Mouse (Mus musculus) erythroblast, adult 5-6 weeks (primary cell): Measurements from ENCODE around the gene Pank1. TPM values are rescaled to one million over a fixed set of nuclear protein-coding genes. Genes with fewer than 3 reads are reported as not detected.

Source experiments
- ATAC-seq: replicated peaks from 2 replicates; pipeline ENCODE4 v1.8.0; 2016; ENCODE audit warnings: moderate number of reproducible peaks, mild to moderate bottlenecking, moderate TSS enrichment, inconsistent platforms; ENCODE audit not compliant: poor library complexity, low FRiP score, severe bottlenecking
- total RNA-seq, 2 experiments: library from RNA; stranded (forward) in 1 of 2; stranded (reverse) in 1 of 2; fragments of 150-400 nt in 1 of 2; fragments of 200-764, 138-1000 nt in 1 of 2; gene quantifications; 2 replicates each; pipeline versions ENCODE4 v1.2.3 to v1.2.4; 2015 to 2017; ENCODE audit warnings: low replicate concordance in 2 of 2

Pank1 gene
- total RNA-seq (2015; ENCODE audit: low replicate concordance) (0.84 and 1.5 TPM in 2 replicates), total RNA-seq (2017; ENCODE audit: low replicate concordance) (1.1 and 1.4 TPM in 2 replicates)

DNA sequence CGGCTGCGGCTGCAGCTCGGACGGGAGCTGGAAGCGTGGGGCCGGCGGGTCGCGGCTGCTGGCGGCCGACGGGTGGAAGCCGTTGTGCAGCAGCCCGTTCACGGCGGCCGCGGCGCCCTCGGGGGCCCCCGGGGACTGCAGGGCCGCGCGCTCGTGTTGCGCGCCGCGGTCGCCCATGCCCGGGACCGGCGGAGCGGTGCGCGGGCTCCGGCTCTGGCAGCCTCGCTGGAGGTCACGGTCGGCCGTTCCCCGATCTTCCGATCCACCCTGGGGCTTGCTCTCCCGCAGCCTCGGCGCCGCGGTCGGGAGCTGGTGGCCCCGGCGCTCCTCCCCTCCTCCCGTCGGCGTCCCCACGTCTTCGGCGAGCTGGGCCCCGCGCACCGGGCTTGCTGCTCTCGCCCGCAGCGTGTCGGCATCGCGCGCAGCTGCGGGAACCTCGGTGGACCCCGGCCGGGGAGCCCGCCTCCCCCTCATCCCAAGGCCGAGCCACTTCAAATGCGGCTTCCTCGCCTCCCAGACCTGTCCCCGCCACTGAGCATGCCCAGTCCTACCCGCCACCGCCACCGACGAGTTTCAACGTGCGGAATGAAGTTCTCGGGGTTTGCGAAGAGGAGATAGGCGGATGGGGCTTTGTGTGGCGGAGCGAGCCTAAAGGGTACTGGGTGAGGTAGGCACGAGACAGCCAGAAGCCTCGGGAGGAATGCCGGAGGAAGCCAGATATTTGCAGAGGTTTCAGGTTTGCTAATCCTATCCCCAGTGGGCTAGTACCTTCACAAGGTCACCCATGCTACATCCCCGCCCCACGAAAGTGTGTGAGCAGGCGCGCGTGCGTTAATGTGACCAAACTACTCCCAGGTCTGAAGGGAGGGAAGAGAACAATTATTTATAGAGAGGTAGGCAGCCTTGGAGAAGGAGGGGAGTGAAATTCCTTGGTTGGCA lies at the start of gene Pank1:
TSS of gene Pank1 (minus strand) at position 853 of the 939 bp plus-strand sequence.
- ATAC-seq, result no peak

DNA sequence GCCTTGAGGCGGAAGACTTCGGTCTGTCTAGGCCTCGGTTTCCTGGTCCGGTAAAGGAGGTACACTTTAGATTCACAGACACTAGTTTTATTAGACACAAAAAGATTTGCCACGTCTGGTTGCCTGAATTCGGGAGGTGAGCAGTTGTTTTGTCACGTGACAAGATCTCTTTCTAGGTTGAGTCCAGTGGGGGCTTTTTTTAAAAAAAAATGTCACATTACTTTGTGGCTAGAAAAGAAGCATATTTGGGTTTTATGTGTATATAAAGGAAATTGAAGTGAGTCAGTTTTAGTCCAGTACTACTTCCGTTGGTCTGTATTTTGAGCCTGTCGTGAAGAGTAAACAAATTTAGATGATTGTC lies 43.3 kb upstream of the Pank1 start:
- ATAC-seq, result peak; percentile 42

DNA sequence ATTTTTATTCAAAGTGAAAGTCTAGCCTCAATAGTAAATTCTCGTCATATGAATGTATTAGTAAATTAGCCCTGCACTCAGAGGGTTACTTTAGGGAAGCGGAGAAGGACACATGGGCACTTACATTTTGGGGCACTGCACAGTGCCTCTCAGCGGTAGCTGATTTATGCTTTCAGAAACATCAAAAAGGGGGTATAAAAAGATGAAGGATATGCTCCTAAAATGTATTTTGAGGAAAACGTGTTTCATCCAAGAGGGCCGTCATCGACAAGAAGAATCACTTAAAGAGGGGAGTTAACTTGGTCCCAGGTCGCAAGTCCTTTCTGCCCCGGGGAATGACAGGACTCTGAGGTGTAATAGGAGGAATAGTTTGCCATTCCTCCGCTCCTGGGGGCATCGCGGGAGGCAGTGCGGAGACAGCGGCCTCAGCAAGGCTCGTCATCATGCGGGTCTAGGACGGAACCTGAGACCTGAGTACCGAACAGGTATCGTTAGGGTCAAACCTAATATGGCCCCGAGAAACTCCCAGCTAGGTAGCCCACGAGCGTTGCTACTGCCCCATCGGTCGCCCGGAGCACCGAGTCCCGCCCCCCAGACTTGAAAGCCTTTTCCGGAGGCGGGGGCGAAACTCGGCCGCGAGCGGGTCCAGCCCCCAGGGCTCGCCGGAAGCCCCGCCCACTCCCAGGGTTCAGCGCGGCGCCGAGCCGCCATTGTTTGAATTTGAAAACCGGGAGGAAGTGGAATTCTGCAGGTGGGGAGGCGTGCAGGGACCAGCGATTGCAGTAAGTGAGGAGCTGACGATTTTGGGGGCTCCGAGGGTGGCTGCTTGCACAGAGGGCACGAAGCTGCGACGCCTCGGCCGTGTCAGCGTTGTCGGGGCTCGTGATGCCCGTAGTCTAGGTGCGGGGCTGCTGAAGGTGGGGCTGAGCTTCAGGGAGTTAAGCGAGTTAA lies 42.7 kb upstream of the Pank1 start, which contains the start of gene Kif20b:
TSS of gene Kif20b (plus strand) at position 710 of the 951 bp plus-strand sequence.
- peak; percentile 97 for ATAC-seq

DNA sequence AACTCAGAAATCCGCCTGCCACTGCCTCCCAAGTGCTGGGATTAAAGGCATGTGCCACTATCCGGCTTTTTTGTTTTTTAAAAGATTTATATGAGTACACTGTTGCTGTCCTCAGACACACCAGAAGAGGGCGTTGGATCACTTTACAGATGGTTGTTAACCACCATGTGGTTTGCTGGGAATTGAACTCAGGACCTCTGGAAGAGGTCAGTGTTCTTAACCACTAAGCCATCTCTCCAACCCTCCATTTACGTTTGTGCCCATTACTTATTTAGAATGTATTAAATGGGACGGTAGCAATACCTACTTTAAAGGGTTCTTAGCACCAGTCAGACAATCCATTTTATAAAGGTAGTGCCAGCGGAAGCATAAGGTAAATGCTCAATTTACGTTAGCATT lies 42.0 kb upstream of the Pank1 start:
- peak; percentile 25; the same call in 1 of the 2 replicates for ATAC-seq

DNA sequence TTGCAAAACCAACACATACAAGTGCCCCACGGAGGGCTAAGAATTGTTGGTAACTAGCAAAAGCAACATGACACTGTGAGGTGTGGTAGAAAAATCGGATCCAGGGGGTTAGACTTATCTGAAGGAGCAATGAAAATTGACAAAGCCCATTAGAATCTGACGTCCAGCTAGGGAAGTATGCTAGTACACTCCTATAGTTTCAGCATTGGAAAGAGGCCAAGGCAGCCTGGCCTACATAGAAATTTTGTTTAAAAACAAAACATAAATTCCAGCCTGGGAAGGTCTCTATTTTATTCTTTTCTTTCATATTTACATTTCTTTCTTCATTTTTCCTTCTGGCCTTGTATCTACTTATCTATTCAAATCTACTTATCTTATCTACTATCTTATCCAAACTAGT lies 41.3 kb upstream of the Pank1 start:
- ATAC-seq, result no peak

DNA sequence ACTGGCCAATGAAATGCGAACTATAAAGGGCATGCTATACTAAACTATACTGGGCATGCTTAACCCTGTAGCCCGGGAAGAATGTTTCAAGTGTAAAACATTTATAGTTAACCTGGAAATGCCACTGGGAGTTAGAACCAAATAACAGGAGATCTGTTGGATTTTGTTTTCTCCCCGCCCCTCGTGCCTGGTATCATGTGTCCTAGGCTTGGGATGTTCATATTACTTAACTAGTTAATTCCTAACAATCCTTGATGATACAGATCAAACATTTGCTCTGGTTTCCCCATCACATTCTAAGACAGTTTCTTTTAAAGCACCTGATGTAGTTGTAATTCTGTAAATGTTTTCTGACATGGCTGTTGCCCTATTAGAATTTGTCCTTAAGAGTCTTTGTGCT lies 40.8 kb upstream of the Pank1 start:
- ATAC-seq, result no peak

DNA sequence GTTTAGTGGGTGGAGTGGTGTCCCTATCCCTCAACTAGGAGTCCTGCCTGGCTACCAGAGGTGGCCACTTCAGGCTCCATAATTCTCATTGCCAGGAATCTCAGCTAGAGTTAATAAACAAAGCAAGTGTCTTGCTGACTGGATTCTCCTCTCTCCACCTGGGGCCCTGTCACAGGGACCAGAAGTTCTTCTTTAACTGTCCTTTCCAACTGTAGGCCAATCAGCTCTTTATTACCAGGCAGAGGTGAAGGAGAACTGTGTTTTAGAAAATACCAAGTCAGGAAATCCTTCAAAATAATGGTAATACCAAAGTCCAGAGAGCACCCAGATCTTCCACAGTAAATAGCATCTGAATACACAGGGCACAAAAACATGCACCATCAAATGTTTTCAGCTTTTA lies 33.1 kb upstream of the Pank1 start:
- ATAC-seq, result no peak

DNA sequence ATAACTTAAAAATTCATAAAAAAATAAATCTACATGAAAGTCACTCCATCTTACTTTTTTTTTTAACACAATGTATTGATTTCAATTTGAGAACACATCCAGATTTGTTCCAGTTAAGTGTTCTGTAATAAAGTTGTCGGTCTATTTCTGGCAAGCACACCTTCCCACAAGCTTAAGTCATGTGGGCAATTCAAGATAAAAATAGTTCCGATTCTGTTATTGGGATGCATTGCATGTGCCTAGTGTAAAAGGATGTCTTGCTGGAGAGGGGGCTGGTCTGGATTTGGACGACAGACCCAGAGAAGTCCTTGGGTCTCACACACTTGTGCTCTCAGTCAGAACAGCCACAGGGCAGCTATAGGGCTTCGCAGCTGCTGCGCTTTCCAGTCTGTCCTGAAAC lies 27.5 kb upstream of the Pank1 start:
- no peak for ATAC-seq

DNA sequence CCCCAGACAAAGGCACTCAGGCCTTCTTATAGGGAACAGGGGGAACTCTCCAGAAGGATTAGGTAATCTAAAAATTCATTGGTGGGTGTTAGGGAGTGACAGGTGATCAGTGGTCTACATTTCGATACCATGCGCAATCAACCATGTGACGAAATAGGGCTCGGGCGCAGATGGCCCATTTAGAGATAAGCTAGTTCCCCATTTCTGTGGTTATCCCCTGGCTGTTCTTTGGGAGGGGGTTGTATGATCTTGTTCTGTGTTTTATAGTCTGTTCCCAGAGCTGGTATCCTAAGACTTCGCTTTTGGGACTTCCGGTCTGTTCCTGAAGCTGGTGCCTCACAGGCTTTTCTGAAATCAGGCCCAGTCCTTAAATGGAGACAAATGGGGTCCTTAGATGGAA lies 26.2 kb upstream of the Pank1 start:
- ATAC-seq, result no peak

DNA sequence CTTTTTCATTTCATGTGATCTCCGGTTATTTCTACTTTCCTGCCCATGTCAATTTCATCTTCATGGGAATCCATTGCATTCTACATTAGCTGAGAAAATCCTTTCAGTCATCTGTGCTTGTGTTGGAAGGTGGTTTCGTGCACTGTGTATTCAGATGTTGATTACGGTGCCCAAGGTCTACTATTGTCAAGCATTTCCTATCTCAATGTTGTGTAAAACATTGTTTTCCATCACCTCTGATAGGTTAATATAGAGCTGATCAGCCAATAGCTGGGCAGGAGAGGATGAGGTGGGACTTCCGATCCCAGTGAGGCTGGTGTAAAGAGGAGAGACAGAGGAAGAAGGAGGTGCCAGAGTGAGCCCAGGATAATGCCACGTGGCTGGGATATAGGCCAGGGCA lies 24.8 kb upstream of the Pank1 start:
- no peak for ATAC-seq

DNA sequence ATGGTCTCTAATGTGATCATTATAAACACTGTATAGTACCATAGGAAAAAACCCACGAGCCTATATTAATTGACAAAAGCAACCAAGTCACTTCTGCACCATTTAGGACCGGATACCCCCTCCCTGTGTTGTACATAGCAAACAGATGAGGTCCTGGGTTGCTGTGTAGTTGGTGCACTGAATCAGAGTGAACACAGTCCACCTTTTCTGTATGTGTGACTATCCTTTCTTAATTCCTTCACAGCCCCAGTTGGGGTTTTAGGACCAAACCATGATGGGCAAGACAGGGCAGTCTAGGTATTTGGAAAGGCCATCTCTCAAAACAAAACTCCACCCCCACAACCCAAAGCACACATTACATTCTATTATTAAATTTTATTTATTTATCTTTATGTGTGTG lies 22.5 kb upstream of the Pank1 start:
- ATAC-seq, result no peak

DNA sequence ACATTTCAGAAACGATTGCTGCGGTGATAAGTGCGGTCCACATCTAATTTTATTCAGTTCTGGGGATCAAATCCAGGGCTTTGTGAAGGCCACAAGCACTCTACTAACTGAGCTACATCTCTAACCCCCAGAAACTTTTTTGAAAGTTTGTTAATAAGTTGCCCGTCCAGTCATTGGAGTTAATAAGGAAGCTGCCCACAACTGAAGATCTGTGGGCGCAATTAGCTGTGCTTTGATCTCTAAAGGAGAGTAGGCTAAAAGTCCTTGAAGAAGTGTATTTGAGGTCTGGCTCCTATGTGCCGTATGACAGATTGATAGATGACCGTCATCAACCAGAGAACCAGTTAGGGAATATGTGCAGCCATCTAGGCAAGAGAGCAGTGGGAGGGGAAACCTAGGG lies 22.0 kb upstream of the Pank1 start:
- ATAC-seq, result no peak

DNA sequence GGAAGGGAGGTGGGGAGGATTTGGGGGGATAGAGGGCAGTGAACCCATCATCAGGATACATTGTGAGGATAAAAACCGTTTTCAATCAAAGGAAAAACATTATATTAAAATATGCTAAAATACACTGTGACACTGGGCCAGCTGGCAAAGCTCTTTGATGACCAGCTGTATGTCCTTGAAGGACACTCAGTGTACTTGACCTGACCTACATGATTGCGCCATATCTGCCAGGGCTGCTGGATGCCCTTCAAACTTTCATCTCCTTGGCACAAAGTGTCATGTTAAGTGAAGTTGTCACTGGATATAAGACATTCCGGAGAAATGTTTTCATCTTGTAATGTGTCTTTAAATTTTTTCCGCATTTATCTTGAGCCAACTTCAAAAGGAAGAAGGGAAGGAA lies 19.7 kb upstream of the Pank1 start:
- no peak for ATAC-seq

DNA sequence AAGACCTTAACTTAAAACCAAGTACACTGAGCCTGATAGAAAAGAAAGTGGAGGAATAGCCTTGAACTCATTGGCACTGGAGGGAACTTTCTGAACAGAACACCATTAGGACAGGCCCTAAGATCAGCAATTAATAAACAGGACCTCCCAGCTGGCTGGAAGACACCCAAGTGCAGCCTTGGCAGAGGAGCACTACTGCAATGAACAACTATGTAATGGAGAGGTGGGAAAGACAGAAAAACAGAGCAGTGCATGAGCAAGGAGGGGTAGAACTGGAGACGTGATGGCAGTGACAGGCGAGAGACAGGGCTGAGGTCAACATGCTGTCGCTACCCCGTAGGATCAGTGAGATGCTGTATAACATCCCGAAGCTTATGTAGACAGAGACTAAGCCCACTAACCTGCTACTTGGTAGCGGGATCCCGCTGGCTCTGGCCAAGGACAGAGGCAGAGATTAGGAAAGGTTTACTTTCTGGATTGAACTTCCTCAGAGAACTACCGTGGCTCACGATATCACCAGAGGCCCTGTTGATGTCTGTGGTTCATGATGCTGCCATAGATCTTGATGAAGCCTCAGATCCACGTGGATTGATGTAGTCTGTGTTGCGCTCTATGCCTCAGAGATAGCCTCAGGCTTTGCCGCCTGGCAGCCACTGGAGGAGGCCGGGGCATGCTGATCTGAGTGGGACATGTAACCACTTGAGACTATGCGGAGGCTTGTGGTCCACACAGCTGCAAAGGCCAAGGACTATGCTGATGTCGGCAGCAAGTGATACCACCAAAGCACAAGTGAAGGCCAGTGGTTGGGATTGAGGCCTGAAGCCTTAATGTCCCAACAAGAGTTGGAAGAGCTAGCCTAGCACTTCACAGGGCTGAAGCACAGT lies 18.1 kb upstream of the Pank1 start:
- no peak for ATAC-seq

DNA sequence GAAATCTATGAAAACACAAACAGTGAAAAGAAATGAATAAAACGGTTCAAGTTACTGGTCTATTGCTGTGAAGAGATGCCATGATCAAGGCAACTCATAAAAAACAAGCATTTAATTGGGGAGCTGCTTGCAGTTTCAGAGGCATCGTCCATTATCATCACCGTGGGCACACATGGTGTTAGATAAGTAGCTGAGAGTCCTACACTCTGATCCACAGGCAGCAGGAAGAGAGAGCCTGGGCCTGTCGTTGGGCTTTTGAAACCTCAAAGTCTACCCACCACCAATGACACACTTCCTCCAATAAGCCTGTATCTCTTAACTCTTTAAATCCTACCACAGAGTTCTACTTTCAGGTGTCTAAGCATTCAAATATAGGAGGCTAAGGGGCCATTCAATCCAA lies 15.8 kb upstream of the Pank1 start:
- no peak for ATAC-seq

DNA sequence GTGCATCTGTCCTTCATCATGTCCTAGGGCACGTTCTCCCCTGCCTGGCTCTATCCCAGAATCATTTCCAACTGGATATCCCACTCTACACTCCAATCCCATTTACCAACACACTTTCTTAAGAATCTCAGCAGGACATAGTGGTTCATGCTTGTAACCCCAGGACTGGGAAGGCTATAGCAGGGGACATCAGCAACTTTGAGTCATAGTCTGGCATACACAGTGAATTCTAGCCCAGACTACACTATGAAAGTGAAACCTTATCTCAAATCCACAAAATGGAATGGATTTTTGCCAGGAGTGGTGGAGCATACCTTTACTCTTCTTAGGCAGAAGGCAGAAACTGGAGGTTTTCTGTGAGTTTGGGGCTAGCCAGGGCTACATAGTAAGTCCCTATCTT lies 12.3 kb upstream of the Pank1 start:
- ATAC-seq, result no peak

DNA sequence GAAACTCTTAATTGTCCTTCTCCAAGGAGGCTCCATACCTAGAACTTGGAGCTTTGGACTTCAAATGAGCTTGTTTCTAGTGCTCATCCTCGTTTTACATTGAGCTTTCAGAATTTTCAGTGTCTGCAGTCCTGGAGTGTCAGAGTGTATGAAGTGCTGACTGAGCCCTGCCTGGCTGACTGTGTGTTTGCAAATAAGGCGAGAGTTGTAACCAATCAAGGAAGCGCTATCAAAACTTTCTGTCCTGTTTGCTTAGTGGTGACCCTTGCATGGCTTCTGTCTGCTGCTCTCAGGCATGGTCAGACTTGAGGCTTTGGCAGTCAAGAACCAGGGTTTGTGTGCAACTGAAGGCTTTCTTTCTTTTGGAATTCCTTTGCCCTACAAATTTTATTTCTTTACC lies 11.7 kb upstream of the Pank1 start:
- ATAC-seq, result no peak

DNA sequence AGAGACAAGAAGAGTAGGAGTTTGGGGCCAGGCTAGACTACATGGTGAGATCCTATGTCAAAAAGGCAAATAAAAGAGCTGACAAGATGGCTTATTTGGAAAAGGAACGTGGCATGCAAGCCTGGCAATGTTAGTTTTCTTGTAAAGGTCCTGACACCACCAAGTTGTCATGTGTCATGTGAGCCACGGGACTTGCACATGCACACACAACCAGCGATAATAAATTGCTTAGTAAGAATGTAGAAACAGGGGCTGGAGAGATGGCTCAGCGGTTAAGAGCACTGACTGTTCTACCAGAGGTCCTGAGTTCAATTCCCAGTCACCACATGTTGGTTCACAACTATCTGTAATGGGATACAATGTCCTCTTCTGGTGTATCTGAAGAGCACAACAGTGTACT lies 7.1 kb upstream of the Pank1 start:
- no peak for ATAC-seq

DNA sequence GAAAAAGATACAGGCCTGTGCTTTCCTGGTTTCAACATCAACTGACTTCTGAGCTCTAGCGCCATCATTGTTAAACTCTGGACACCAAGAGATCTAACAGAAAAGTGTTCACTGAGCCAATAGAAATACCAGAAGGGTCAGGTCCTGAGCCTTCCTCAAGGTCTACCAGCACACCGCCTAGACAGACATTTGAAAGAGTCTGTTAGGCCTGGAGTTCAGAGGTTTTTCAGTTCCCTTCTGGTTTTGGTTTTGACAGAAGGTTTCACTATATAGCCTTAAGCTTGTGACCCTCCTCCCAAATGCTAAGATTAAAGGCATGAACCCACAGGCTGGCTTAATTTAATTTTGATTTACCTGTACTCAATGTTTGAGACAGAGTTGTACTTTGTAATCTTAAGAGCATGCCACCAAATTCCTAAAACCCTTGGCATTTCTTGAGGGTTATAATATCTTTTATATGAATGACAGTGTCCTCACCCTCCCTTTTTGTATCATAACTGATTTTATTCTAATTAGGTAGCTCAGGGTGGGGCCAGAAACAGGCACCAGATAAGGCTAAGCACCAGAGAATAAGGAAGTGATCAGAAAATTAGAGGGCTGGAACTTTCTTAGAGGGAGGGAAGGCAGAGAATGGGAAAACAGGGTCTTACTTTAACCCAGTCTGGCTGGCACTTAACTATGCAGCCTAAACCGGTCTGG lies 4.4 kb upstream of the Pank1 start:
- no peak for ATAC-seq
